14 mouse cellular contexts compared by ENCODE assay signal in the genomic region with DNA sequence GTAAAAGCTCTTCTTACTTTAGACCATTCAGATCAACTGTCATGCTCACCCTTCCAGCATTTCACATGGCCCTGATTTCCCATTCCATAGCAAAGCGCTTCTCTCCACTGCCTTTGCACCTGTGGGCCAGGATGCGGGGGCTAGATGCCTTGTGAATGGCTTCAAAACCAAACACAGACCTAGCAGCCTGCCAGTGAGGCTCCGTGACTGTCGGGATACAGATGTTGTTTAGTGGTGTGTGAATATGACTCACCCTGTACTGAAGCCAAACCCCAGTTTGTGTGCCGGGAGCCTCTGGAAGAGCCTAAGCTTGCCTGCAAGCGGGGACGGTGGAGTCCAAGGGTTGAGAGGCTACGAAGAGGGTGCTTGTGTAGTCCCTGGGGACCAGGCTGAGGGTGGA. TPM values are rescaled to one million over a fixed set of nuclear protein-coding genes. Genes with fewer than 3 reads are reported as not detected.
DNase-seq lines count a peak whose midpoint lies in the region; ATAC-seq and TF ChIP-seq lines count a peak whose summit lies in the region.
"Had no signal": no experiment of that assay in that cellular context is flagged by ENCODE, and none has a peak within 500 bp of the region (broad histone marks: within the 10 kb centered on the region; RNA-seq: fewer than 3 reads in every experiment).

No protein-coding gene starts in this region.

- H3K4me2 ChIP-seq in midbrain, embryonic 16.5 days (ENCODE audit: low read length) = no peak overlapping the region
- H3K4me2 ChIP-seq in midbrain, embryonic 11.5 days = no peak overlapping the region
- H3K4me2 ChIP-seq: hindbrain, embryonic 12.5 days had no signal

- no peak overlapping the region for H3K4me3 ChIP-seq in C2C12 (ENCODE audit: insufficient read depth, poor library complexity, severe bottlenecking)
- no peak overlapping the region for H3K4me3 ChIP-seq in midbrain, embryonic 16.5 days (ENCODE audit: low read depth, low read length)
- no peak overlapping the region for H3K4me3 ChIP-seq in midbrain, embryonic 11.5 days (ENCODE audit: low read depth, low read length)
- H3K4me3 ChIP-seq: hindbrain, embryonic 12.5 days; myocyte had no signal

- H3K9me3 ChIP-seq in midbrain, embryonic 16.5 days (replicated peaks; ENCODE audit: control insufficient read depth, low read length, poor library complexity, severe bottlenecking) = no peaks in the 10 kb centered on the region
- no peaks in the 10 kb centered on the region for H3K9me3 ChIP-seq in midbrain, embryonic 11.5 days (ENCODE audit: control insufficient read depth, low read length)
- H3K9me3 ChIP-seq: hindbrain, embryonic 12.5 days had no signal

- no peaks in the 10 kb centered on the region for H3K79me3 ChIP-seq in C2C12 (ENCODE audit: low read depth)

- no peaks in the 10 kb centered on the region for H3K79me2 ChIP-seq in C2C12 (ENCODE audit: control insufficient read depth, insufficient read depth)

- DNase-seq in layer of hippocampus, adult 11-12 months (ENCODE audit: low spot score) = peak; percentile 11
- DNase-seq in layer of hippocampus, postnatal 36 days = no peak
- peak; percentile 22 to 44 for DNase-seq in left cerebral cortex, postnatal 36 days (ENCODE audit: low spot score in 2 of 2)
- no peak for DNase-seq in kidney, postnatal 25 days
- DNase-seq in midbrain, embryonic 11.5 days (ENCODE audit: low spot score, missing footprints) = no peak
- DNase-seq: cerebellum, postnatal 10 days; kidney, adult 8-10 months; lung, adult 18-20 months had no signal

- H3K9ac ChIP-seq in midbrain, embryonic 16.5 days (ENCODE audit: low read depth, low read length) = no peak overlapping the region
- no peak overlapping the region for H3K9ac ChIP-seq in midbrain, embryonic 11.5 days (ENCODE audit: low read length)
- H3K9ac ChIP-seq: hindbrain, embryonic 12.5 days had no signal

- WGBS in midbrain, embryonic 16.5 days = 92% methylated on average over 8 of the region's 8 CpGs
- 96% methylated on average over 8 of the region's 8 CpGs for WGBS in midbrain, embryonic 11.5 days

- no peaks in the 10 kb centered on the region for H3K27me3 ChIP-seq in C2C12 (ENCODE audit: control insufficient read depth, insufficient read depth, insufficient read length)
- H3K27me3 ChIP-seq in midbrain, embryonic 16.5 days (ENCODE audit: control insufficient read depth, insufficient read depth, low read depth, low read length) = no peaks in the 10 kb centered on the region
- no peaks in the 10 kb centered on the region for H3K27me3 ChIP-seq in midbrain, embryonic 11.5 days (ENCODE audit: control insufficient read depth, insufficient read depth, low read length)
- H3K27me3 ChIP-seq: hindbrain, embryonic 12.5 days had no signal

- no peak overlapping the region for H3K27ac ChIP-seq in midbrain, embryonic 16.5 days (ENCODE audit: low read length)
- no peak overlapping the region for H3K27ac ChIP-seq in midbrain, embryonic 11.5 days (ENCODE audit: low read depth, low read length)
- H3K27ac ChIP-seq: hindbrain, embryonic 12.5 days had no signal

- H3ac ChIP-seq in C2C12 (ENCODE audit: control insufficient read depth, insufficient read length, low read depth) = no peak overlapping the region

- no peaks in the 10 kb centered on the region for H3K4me1 ChIP-seq in midbrain, embryonic 16.5 days (ENCODE audit: control insufficient read depth, insufficient read depth, low read length)
- 0 out of 2 replicates have a peak, but pooled peaks cover 2% of the 10 kb centered on the region for H3K4me1 ChIP-seq in midbrain, embryonic 11.5 days (ENCODE audit: control insufficient read depth, insufficient read depth, low read length)

- TF ChIP-seq CTCF in C2C12 (IDR thresholded peaks at IDR 0.05; ENCODE audit: control insufficient read depth, insufficient read depth, insufficient read length) = no peak

- intact Hi-C loops in left cerebral cortex, postnatal 36 days (cut with DNase I) = no loop called here

- peak; percentile 93 for ATAC-seq in frontal cortex, adult (ENCODE audit: low TSS enrichment)
- ATAC-seq in midbrain, embryonic 16.5 days = no peak
- ATAC-seq in midbrain, embryonic 11.5 days (ENCODE audit: low FRiP score) = no peak
- ATAC-seq: CD4-positive, CD25-positive, alpha-beta regulatory T cell, adult 4 months had no signal

- no peaks in the 10 kb centered on the region for H3K36me3 ChIP-seq in C2C12 (ENCODE audit: control insufficient read depth, insufficient read depth)
- no peaks in the 10 kb centered on the region for H3K36me3 ChIP-seq in midbrain, embryonic 16.5 days (ENCODE audit: control insufficient read depth, insufficient read depth, low read length)
- H3K36me3 ChIP-seq in midbrain, embryonic 11.5 days (ENCODE audit: control insufficient read depth, insufficient read depth, low read length) = no peaks in the 10 kb centered on the region; the same call in 1 of the 2 replicates

TF ChIP-seq in C2C12, 6 proteins besides CTCF, POLR2A, EP300 and RAD21:
- TF ChIP-seq MYOG (IDR thresholded peaks at IDR 0.05; ENCODE audit: control insufficient read depth, extremely low read depth, insufficient read length) (no peak), FOSL1 (IDR thresholded peaks at IDR 0.05; ENCODE audit: insufficient read depth, low read length, poor library complexity, severe bottlenecking) (peak; percentile 30)

RNA-seq across cellular contexts. Expression of a gene that starts 21.6 kb away (rescaled TPM):
- total RNA-seq in layer of hippocampus, postnatal 36 days (2021) = 1 to 10 TPM in 1 of 2 experiments, under 1 TPM in 1; 0.45 to 2.5 TPM
- 206 TPM for polyA plus RNA-seq in C2C12 (2012; fragmentation: generic; extraction: Trizol)
- under 1 TPM; 0.39 to 0.63 TPM for total RNA-seq in left cerebral cortex, postnatal 36 days (2021)
- 4.8 and 5.4 TPM in 2 replicates for polyA plus RNA-seq in midbrain, embryonic 16.5 days (2015; fragmentation: Nextera tagmentation; extraction: Ambion mirVana)
- polyA plus RNA-seq in midbrain, embryonic 11.5 days (2014; fragmentation: Nextera tagmentation; extraction: Ambion mirVana) = 0.38 and 0.48 TPM in 2 replicates
- polyA plus RNA-seq: CD4-positive, CD25-positive, alpha-beta regulatory T cell, adult 4 months had no signal

Comparison
In these comparisons a context has a peak if more than half of its experiments do, and no peak if none do; other contexts are left out.
1. DNase-seq: peak in layer of hippocampus, adult 11-12 months (single experiment) and left cerebral cortex, postnatal 36 days (2 of 2); none in layer of hippocampus, postnatal 36 days (0 of 2), kidney, postnatal 25 days (0 of 2) and midbrain, embryonic 11.5 days (single experiment).
2. RNA of a gene that starts 21.6 kb away (polyA plus RNA-seq): 206 TPM in C2C12 (single experiment); 4.8 to 5.4 TPM in midbrain, embryonic 16.5 days and 0.38 to 0.48 TPM in midbrain, embryonic 11.5 days; every median in the first group is over 10 times any median in the second.